Comparison of ENCODE assay signal across 8 mouse cellular contexts in the genomic region with DNA sequence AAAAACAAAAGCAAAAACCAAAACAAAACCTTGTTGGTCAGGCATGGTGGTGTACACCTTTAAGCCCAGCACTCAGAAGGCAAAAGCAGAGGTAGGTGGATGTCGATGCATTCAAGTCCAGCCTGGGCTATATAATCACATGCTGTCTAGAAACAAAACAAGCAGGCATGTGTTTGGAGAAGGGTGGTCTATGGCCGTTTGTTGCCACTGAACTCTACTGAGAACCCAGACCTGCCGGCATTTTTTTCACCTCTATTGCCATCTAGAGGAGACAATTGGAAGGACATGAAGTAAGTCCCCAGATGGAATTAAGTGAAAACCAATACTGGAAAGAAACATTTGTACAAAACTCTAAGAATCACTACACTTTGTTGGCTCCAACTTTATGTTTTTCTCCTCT. TPM values are rescaled to one million over a fixed set of nuclear protein-coding genes. Genes with fewer than 3 reads are reported as not detected.
DNase-seq lines count a peak whose midpoint lies in the region; ATAC-seq lines count a peak whose summit lies in the region.

No protein-coding gene starts in this region.

- H3K4me1 ChIP-seq in neural tube, embryonic 11.5 days (ENCODE audit: control insufficient read depth, insufficient read depth, low read length) = 0 out of 2 replicates have a peak, but pooled peaks cover 2% of the 10 kb centered on the region
- no peaks in the 10 kb centered on the region for H3K4me1 ChIP-seq in embryonic facial prominence, embryonic 11.5 days (ENCODE audit: control insufficient read depth, insufficient read depth, low read length)
- peaks cover 9% of the 10 kb centered on the region; the same call in 1 of the 2 replicates for H3K4me1 ChIP-seq in intestine, embryonic 14.5 days (replicated peaks; ENCODE audit: control insufficient read depth, insufficient read depth, low read length)

- H3K9me3 ChIP-seq in neural tube, embryonic 11.5 days (ENCODE audit: control insufficient read depth, low read length) = no peaks in the 10 kb centered on the region
- no peaks in the 10 kb centered on the region for H3K9me3 ChIP-seq in embryonic facial prominence, embryonic 11.5 days (replicated peaks; ENCODE audit: control insufficient read depth, low read length)
- H3K9me3 ChIP-seq in intestine, embryonic 14.5 days (ENCODE audit: control insufficient read depth, low read length) = no peaks in the 10 kb centered on the region

- no peaks in the 10 kb centered on the region for H3K27me3 ChIP-seq in neural tube, embryonic 11.5 days (ENCODE audit: control insufficient read depth, insufficient read depth, low read length)
- no peaks in the 10 kb centered on the region for H3K27me3 ChIP-seq in embryonic facial prominence, embryonic 11.5 days (ENCODE audit: control insufficient read depth, insufficient read depth, low read length)
- no peaks in the 10 kb centered on the region for H3K27me3 ChIP-seq in intestine, embryonic 14.5 days (replicated peaks; ENCODE audit: control insufficient read depth, insufficient read depth, low read length)

- 1% methylated on average over 3 of the region's 3 CpGs for WGBS in neural tube, embryonic 11.5 days
- WGBS in embryonic facial prominence, embryonic 11.5 days = 0% methylated on average over 3 of the region's 3 CpGs
- 2% methylated on average over 3 of the region's 3 CpGs for WGBS in intestine, embryonic 14.5 days

- ATAC-seq in neural tube, embryonic 11.5 days (ENCODE audit: insufficient read depth, low FRiP score, low TSS enrichment) = no peak; the same call in 1 of the 2 replicates
- ATAC-seq in embryonic facial prominence, embryonic 11.5 days (replicated peaks; ENCODE audit: insufficient number of reproducible peaks, low FRiP score, low TSS enrichment, low read depth) = peak; percentile 31; the same call in 1 of the 2 replicates
- ATAC-seq in intestine, embryonic 14.5 days (replicated peaks; ENCODE audit: low FRiP score, low TSS enrichment, low read depth) = peak; percentile 60

- DNase-seq in neural tube, embryonic 11.5 days (ENCODE audit: low spot score) = peak; percentile 44
- no peak for DNase-seq in neural tube, embryonic 10.5 days (ENCODE audit: extremely low spot score, low spot score)
- peak; percentile 79 for DNase-seq in adipocyte (ENCODE audit: low spot score)
- DNase-seq in embryonic facial prominence, embryonic 11.5 days (ENCODE audit: low spot score) = peak; percentile 80
- DNase-seq in intestine, embryonic 14.5 days (ENCODE audit: low spot score) = peak; percentile 66
- peak; percentile 68 for DNase-seq in lung, postnatal 10 days
- DNase-seq in skeletal muscle tissue, adult 2 months (ENCODE audit: low read depth, low spot score) = peak; percentile 47
- no peak for DNase-seq in gastrocnemius, adult 8-10 months (ENCODE audit: low spot score in 2 of 2)

- H3K4me3 ChIP-seq in neural tube, embryonic 11.5 days (ENCODE audit: low read depth, low read length) = no peak overlapping the region
- H3K4me3 ChIP-seq in embryonic facial prominence, embryonic 11.5 days (ENCODE audit: low read depth, low read length) = no peak overlapping the region
- H3K4me3 ChIP-seq in intestine, embryonic 14.5 days (ENCODE audit: low read depth, low read length) = no peak overlapping the region

- no peak overlapping the region for H3K27ac ChIP-seq in neural tube, embryonic 11.5 days (ENCODE audit: low read depth, low read length)
- H3K27ac ChIP-seq in embryonic facial prominence, embryonic 11.5 days (replicated peaks; ENCODE audit: low read depth, low read length) = no peak overlapping the region
- H3K27ac ChIP-seq in intestine, embryonic 14.5 days (ENCODE audit: low read depth) = no peak overlapping the region

- H3K9ac ChIP-seq in neural tube, embryonic 11.5 days (ENCODE audit: low read length) = no peak overlapping the region
- H3K9ac ChIP-seq in embryonic facial prominence, embryonic 11.5 days (replicated peaks; ENCODE audit: low read length) = no peak overlapping the region
- no peak overlapping the region for H3K9ac ChIP-seq in intestine, embryonic 14.5 days (ENCODE audit: low read length)

- no peaks in the 10 kb centered on the region for H3K36me3 ChIP-seq in neural tube, embryonic 11.5 days (ENCODE audit: control insufficient read depth, insufficient read depth, low read length)
- H3K36me3 ChIP-seq in embryonic facial prominence, embryonic 11.5 days (replicated peaks; ENCODE audit: control insufficient read depth, insufficient read depth, low read depth, low read length) = no peaks in the 10 kb centered on the region
- H3K36me3 ChIP-seq in intestine, embryonic 14.5 days (ENCODE audit: control insufficient read depth, insufficient read depth, low read length) = no peaks in the 10 kb centered on the region

- no peak overlapping the region for H3K4me2 ChIP-seq in neural tube, embryonic 11.5 days (ENCODE audit: low read depth)
- H3K4me2 ChIP-seq in embryonic facial prominence, embryonic 11.5 days (ENCODE audit: low read depth, low read length) = no peak overlapping the region
- H3K4me2 ChIP-seq in intestine, embryonic 14.5 days (ENCODE audit: low read length) = no peak overlapping the region

RNA-seq across cellular contexts. Expression of a gene that starts 50.9 kb away (rescaled TPM):
- 61.4 and 66.2 TPM in 2 replicates for polyA plus RNA-seq in neural tube, embryonic 11.5 days (2014; fragmentation: Nextera tagmentation; extraction: Ambion mirVana)
- polyA plus RNA-seq in embryonic facial prominence, embryonic 11.5 days (2014; fragmentation: Nextera tagmentation; extraction: Ambion mirVana) = 44.2 and 45.3 TPM in 2 replicates
- 35.6 and 38.4 TPM in 2 replicates for polyA plus RNA-seq in intestine, embryonic 14.5 days (2014; fragmentation: Nextera tagmentation; extraction: Ambion mirVana)
- total RNA-seq in gastrocnemius, adult 8-10 months (2022) = 10 to 100 TPM; 19.1 to 24.1 (median 20.0) TPM

Comparison
In these comparisons a context has a peak if more than half of its experiments do, and no peak if none do; other contexts are left out.
1. DNase-seq: peak in neural tube, embryonic 11.5 days (single experiment), adipocyte (single experiment), embryonic facial prominence, embryonic 11.5 days (single experiment), intestine, embryonic 14.5 days (single experiment), lung, postnatal 10 days (single experiment) and skeletal muscle tissue, adult 2 months (single experiment); none in neural tube, embryonic 10.5 days (single experiment) and gastrocnemius, adult 8-10 months (0 of 2).